Mouse (Mus musculus): ENCODE data around the gene Ubac1. TPM values are rescaled to one million over a fixed set of nuclear protein-coding genes. Genes with fewer than 3 reads are reported as not detected.

Ubac1 gene
- polyA plus RNA-seq, 1 experiment from 2014 or later, result 410 TPM

GRCm38 (mm10) chr2:25987817-25988216, 33.7 kb downstream of the Ubac1 start:
- no peak for ATAC-seq (ENCODE audit: low read depth)
- Histone ChIP-seq H3K36me3 (ENCODE audit: control insufficient read depth, insufficient read depth) (no peaks in the 10 kb centered on the region), H3K4me1 (ENCODE audit: control insufficient read depth, low read depth, low read length) (peaks cover 10% of the 10 kb centered on the region), H3K4me2 (ENCODE audit: low read depth, low read length) (no peak overlapping the region), H3K9me3 (replicated peaks; ENCODE audit: control insufficient read depth, low read length) (no peaks in the 10 kb centered on the region), H3K27ac (ENCODE audit: low read length) (no peak overlapping the region), H3K4me3 (ENCODE audit: low read depth, low read length) (no peak overlapping the region), H3K9ac (ENCODE audit: low read depth, low read length) (no peak overlapping the region), H3K27me3 (ENCODE audit: control insufficient read depth, insufficient read depth, low read depth, low read length) (no peaks in the 10 kb centered on the region)
- WGBS (ENCODE audit: insufficient replicate concordance), result 68% methylated on average over 6 of the region's 6 CpGs

- no peak overlapping the region for H3K9ac ChIP-seq (ENCODE audit: low read depth, low read length)
- no peak for ATAC-seq (ENCODE audit: low read depth)
- H3K27me3 ChIP-seq (ENCODE audit: control insufficient read depth, insufficient read depth, low read depth, low read length), result no peaks in the 10 kb centered on the region
- 58% methylated on average over 5 of the region's 5 CpGs for WGBS (ENCODE audit: insufficient replicate concordance)
- H3K9me3 ChIP-seq (replicated peaks; ENCODE audit: control insufficient read depth, low read length), result no peaks in the 10 kb centered on the region
- H3K27ac ChIP-seq (ENCODE audit: low read length), result no peak overlapping the region
- no peak overlapping the region for H3K4me3 ChIP-seq (ENCODE audit: low read depth, low read length)
- no peaks in the 10 kb centered on the region for H3K36me3 ChIP-seq (ENCODE audit: control insufficient read depth, insufficient read depth)
- H3K4me2 ChIP-seq (ENCODE audit: low read depth, low read length), result no peak overlapping the region
- H3K4me1 ChIP-seq (ENCODE audit: control insufficient read depth, low read depth, low read length), result peaks cover 11% of the 10 kb centered on the region
Measured at GRCm38 (mm10) chr2:25986601-25987000, 34.9 kb downstream of the Ubac1 start.

GRCm38 (mm10) chr2:25983159-25983907, 38.2 kb downstream of the Ubac1 start, which contains the start of gene Camsap1:
TSS of gene Camsap1 (minus strand) at chr2:25983282.
- peak; percentile 99 for ATAC-seq (ENCODE audit: low read depth)
- under 1% methylated on average over 46 of the region's 64 CpGs for WGBS (ENCODE audit: insufficient replicate concordance)
- Histone ChIP-seq H3K9ac (ENCODE audit: low read depth, low read length) (peak within 1 kb of the TSS; percentile 92), H3K27ac (ENCODE audit: low read length) (peak within 1 kb of the TSS; percentile 78), H3K27me3 (ENCODE audit: control insufficient read depth, insufficient read depth, low read depth, low read length) (no peaks in the 10 kb centered on the region), H3K4me3 (ENCODE audit: low read depth, low read length) (peak within 1 kb of the TSS; percentile 91), H3K4me2 (ENCODE audit: low read depth, low read length) (peak within 1 kb of the TSS; percentile 94), H3K4me1 (ENCODE audit: control insufficient read depth, low read depth, low read length) (peaks cover 37% of the 10 kb centered on the region), H3K9me3 (replicated peaks; ENCODE audit: control insufficient read depth, low read length) (no peaks in the 10 kb centered on the region), H3K36me3 (ENCODE audit: control insufficient read depth, insufficient read depth) (peaks cover 2% of the 10 kb centered on the region; the same call in 1 of the 2 replicates)

- peaks cover 37% of the 10 kb centered on the region for H3K4me1 ChIP-seq (ENCODE audit: control insufficient read depth, low read depth, low read length)
- peak overlapping the region; percentile 91 for H3K4me3 ChIP-seq (ENCODE audit: low read depth, low read length)
- H3K27me3 ChIP-seq (ENCODE audit: control insufficient read depth, insufficient read depth, low read depth, low read length), result no peaks in the 10 kb centered on the region
- peak overlapping the region; percentile 94 for H3K4me2 ChIP-seq (ENCODE audit: low read depth, low read length)
- peak overlapping the region; percentile 92 for H3K9ac ChIP-seq (ENCODE audit: low read depth, low read length)
- no peaks in the 10 kb centered on the region for H3K9me3 ChIP-seq (replicated peaks; ENCODE audit: control insufficient read depth, low read length)
- no peak; the same call in 1 of the 2 replicates for ATAC-seq (ENCODE audit: low read depth)
- under 1% methylated on average over 70 of the region's 76 CpGs for WGBS (ENCODE audit: insufficient replicate concordance)
- peaks cover 2% of the 10 kb centered on the region; the same call in 1 of the 2 replicates for H3K36me3 ChIP-seq (ENCODE audit: control insufficient read depth, insufficient read depth)
- peak overlapping the region; percentile 78 for H3K27ac ChIP-seq (ENCODE audit: low read length)
Measured at GRCm38 (mm10) chr2:25982426-25983091, 39.0 kb downstream of the Ubac1 start.

GRCm38 (mm10) chr2:25982052-25982425, 39.5 kb downstream of the Ubac1 start:
- Histone ChIP-seq H3K27ac (ENCODE audit: low read length) (no peak overlapping the region; the same call in 1 of the 2 replicates), H3K4me1 (ENCODE audit: control insufficient read depth, low read depth, low read length) (peaks cover 37% of the 10 kb centered on the region), H3K9ac (ENCODE audit: low read depth, low read length) (peak overlapping the region; percentile 92), H3K27me3 (ENCODE audit: control insufficient read depth, insufficient read depth, low read depth, low read length) (no peaks in the 10 kb centered on the region), H3K4me3 (ENCODE audit: low read depth, low read length) (peak overlapping the region; percentile 91), H3K4me2 (ENCODE audit: low read depth, low read length) (peak overlapping the region; percentile 94), H3K36me3 (ENCODE audit: control insufficient read depth, insufficient read depth) (peaks cover 2% of the 10 kb centered on the region; the same call in 1 of the 2 replicates), H3K9me3 (replicated peaks; ENCODE audit: control insufficient read depth, low read length) (no peaks in the 10 kb centered on the region)
- no peak for ATAC-seq (ENCODE audit: low read depth)
- WGBS (ENCODE audit: insufficient replicate concordance), result 2% methylated on average over 16 of the region's 16 CpGs

GRCm38 (mm10) chr2:25978997-25979396, 42.5 kb downstream of the Ubac1 start:
- Histone ChIP-seq H3K27ac (ENCODE audit: low read length) (no peak overlapping the region), H3K27me3 (ENCODE audit: control insufficient read depth, insufficient read depth, low read depth, low read length) (no peaks in the 10 kb centered on the region), H3K9ac (ENCODE audit: low read depth, low read length) (0 out of 2 replicates have a peak overlapping the region, but pooled peaks have one; percentile 9), H3K36me3 (ENCODE audit: control insufficient read depth, insufficient read depth) (peaks cover 2% of the 10 kb centered on the region; the same call in 1 of the 2 replicates), H3K4me2 (ENCODE audit: low read depth, low read length) (no peak overlapping the region), H3K4me1 (ENCODE audit: control insufficient read depth, low read depth, low read length) (peaks cover 32% of the 10 kb centered on the region), H3K4me3 (ENCODE audit: low read depth, low read length) (no peak overlapping the region), H3K9me3 (replicated peaks; ENCODE audit: control insufficient read depth, low read length) (no peaks in the 10 kb centered on the region)
- WGBS (ENCODE audit: insufficient replicate concordance), result 58% methylated on average over 4 of the region's 4 CpGs
- no peak for ATAC-seq (ENCODE audit: low read depth)

- H3K27ac ChIP-seq (ENCODE audit: low read length), result no peak overlapping the region
- H3K36me3 ChIP-seq (ENCODE audit: control insufficient read depth, insufficient read depth), result peaks cover 2% of the 10 kb centered on the region; the same call in 1 of the 2 replicates
- 70% methylated on average over 7 of the region's 7 CpGs for WGBS (ENCODE audit: insufficient replicate concordance)
- H3K9ac ChIP-seq (ENCODE audit: low read depth, low read length), result no peak overlapping the region
- H3K4me2 ChIP-seq (ENCODE audit: low read depth, low read length), result no peak overlapping the region
- no peak for ATAC-seq (ENCODE audit: low read depth)
- peaks cover 27% of the 10 kb centered on the region for H3K4me1 ChIP-seq (ENCODE audit: control insufficient read depth, low read depth, low read length)
- no peaks in the 10 kb centered on the region for H3K27me3 ChIP-seq (ENCODE audit: control insufficient read depth, insufficient read depth, low read depth, low read length)
- H3K4me3 ChIP-seq (ENCODE audit: low read depth, low read length), result no peak overlapping the region
- no peaks in the 10 kb centered on the region for H3K9me3 ChIP-seq (replicated peaks; ENCODE audit: control insufficient read depth, low read length)
Measured at GRCm38 (mm10) chr2:25977587-25978239, 43.8 kb downstream of the Ubac1 start.

- Histone ChIP-seq H3K36me3 (ENCODE audit: control insufficient read depth, insufficient read depth) (peaks cover 2% of the 10 kb centered on the region; the same call in 1 of the 2 replicates), H3K4me2 (ENCODE audit: low read depth, low read length) (no peak overlapping the region), H3K9ac (ENCODE audit: low read depth, low read length) (no peak overlapping the region), H3K27me3 (ENCODE audit: control insufficient read depth, insufficient read depth, low read depth, low read length) (no peaks in the 10 kb centered on the region), H3K9me3 (replicated peaks; ENCODE audit: control insufficient read depth, low read length) (no peaks in the 10 kb centered on the region), H3K27ac (ENCODE audit: low read length) (no peak overlapping the region), H3K4me1 (ENCODE audit: control insufficient read depth, low read depth, low read length) (peaks cover 17% of the 10 kb centered on the region), H3K4me3 (ENCODE audit: low read depth, low read length) (no peak overlapping the region)
- WGBS (ENCODE audit: insufficient replicate concordance), result 64% methylated on average over 4 of the region's 4 CpGs
- no peak for ATAC-seq (ENCODE audit: low read depth)
Measured at GRCm38 (mm10) chr2:25975141-25975770, 46.3 kb downstream of the Ubac1 start.
